Mouse (Mus musculus) midbrain, embryonic 14.5 days (tissue): ENCODE measurements around the gene Zdhhc6. TPM values are rescaled to one million over a fixed set of nuclear protein-coding genes. Genes with fewer than 3 reads are reported as not detected.

Experiments used
- ATAC-seq: fragments of 200-750 bp; cut with Nextera tagmentation; 2 replicates; pipeline ENCODE4 v1.8.0; 2017; ENCODE audit warnings: moderate number of reproducible peaks, moderate library complexity; ENCODE audit not compliant: low FRiP score, low TSS enrichment
- DNase-seq: peaks from one replicate; pipeline ENCODE4 v3.0.0-alpha.2; 2015
- H3K27ac ChIP-seq: fragments of 300-500 bp; sonication (generic); replicated peaks from 2 replicates; pipeline ENCODE4 v1.5.1; 2014; ENCODE audit warnings: mild to moderate bottlenecking, low read depth, low read length, moderate library complexity
- H3K27me3 ChIP-seq: fragments of 300-500 bp; sonication (generic); 2 replicates; pipeline ENCODE4 v1.6.1; 2014; ENCODE audit warnings: low read length, control low read depth, mixed read lengths; ENCODE audit not compliant: control insufficient read depth, insufficient read depth
- H3K36me3 ChIP-seq: fragments of 300-500 bp; sonication (generic); 2 replicates; pipeline ENCODE4 v1.6.1; 2014; ENCODE audit warnings: low read length, control low read depth; ENCODE audit not compliant: control insufficient read depth, insufficient read depth
- H3K4me1 ChIP-seq: fragments of 300-500 bp; sonication (generic); 2 replicates; pipeline ENCODE4 v1.6.1; 2014; ENCODE audit warnings: mild to moderate bottlenecking, antibody characterized with exemption, low read length, control low read depth; ENCODE audit not compliant: control insufficient read depth, insufficient read depth
- H3K4me2 ChIP-seq: fragments of 300-500 bp; sonication (generic); 2 replicates; pipeline ENCODE4 v1.6.1; 2014; ENCODE audit warnings: mild to moderate bottlenecking, low read length, moderate library complexity
- H3K4me3 ChIP-seq: fragments of 300-500 bp; sonication (generic); replicated peaks from 2 replicates; pipeline ENCODE4 v1.5.1; 2014; ENCODE audit warnings: low read depth, low read length
- H3K9ac ChIP-seq: fragments of 300-500 bp; sonication (generic); replicated peaks from 2 replicates; pipeline ENCODE4 v1.6.1; 2014; ENCODE audit warnings: mild to moderate bottlenecking, low read length, moderate library complexity
- H3K9me3 ChIP-seq: fragments of 300-500 bp; sonication (generic); 2 replicates; pipeline ENCODE4 v1.6.1; 2016; ENCODE audit warnings: low read length, control low read depth, mixed read lengths; ENCODE audit not compliant: control insufficient read depth
- WGBS: fragments of 180-500 bp; shearing (Covaris S2); extraction: QIAGEN DNeasy Blood & Tissue Kit; methylation state at CpG from one replicate; pipeline ENCODE4 v1.1.7; 2014; 5-methylcytosine and 5-hydroxymethylcytosine counted together
- polyA plus RNA-seq: library from polyadenylated mRNA; unstranded; fragments of >200 nt; fragmentation: Nextera tagmentation; extraction: Ambion mirVana; gene quantifications from 2 replicates; pipeline ENCODE4 v1.2.1, GENCODE M21; 2014

The Zdhhc6 gene
- polyA plus RNA-seq, 1 experiment from 2014 or later: 72.4 TPM

DNA sequence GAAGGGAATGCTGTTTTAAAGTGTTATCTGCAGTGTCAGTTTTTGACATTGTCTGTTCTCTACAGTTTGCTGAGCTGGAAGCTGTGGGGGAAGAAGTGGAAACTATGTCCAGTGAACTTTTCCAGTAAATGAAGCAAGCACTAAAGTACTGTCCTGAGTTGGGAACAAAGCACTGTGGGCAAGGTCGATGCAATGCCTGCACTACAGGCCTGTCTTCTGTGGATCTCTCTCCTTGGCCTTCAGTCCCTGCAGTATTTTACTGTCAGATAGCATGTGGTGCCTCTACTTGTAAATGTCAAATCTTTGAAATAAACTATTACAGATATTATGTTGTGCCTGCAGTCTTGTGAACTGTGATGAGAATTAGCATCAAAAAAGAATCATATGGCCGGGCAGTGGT, 19.5 kb downstream of the Zdhhc6 start:
- ATAC-seq: no peak
- 95% methylated on average over 2 of the region's 2 CpGs for WGBS
- no peak overlapping the region for H3K4me3 ChIP-seq
- DNase-seq: no peak
- peaks cover 47% of the 10 kb centered on the region for H3K36me3 ChIP-seq
- no peaks in the 10 kb centered on the region for H3K27me3 ChIP-seq
- H3K4me2 ChIP-seq: no peak overlapping the region
- H3K9me3 ChIP-seq: no peaks in the 10 kb centered on the region
- H3K27ac ChIP-seq: no peak overlapping the region
- no peaks in the 10 kb centered on the region for H3K4me1 ChIP-seq
- H3K9ac ChIP-seq: no peak overlapping the region

DNA sequence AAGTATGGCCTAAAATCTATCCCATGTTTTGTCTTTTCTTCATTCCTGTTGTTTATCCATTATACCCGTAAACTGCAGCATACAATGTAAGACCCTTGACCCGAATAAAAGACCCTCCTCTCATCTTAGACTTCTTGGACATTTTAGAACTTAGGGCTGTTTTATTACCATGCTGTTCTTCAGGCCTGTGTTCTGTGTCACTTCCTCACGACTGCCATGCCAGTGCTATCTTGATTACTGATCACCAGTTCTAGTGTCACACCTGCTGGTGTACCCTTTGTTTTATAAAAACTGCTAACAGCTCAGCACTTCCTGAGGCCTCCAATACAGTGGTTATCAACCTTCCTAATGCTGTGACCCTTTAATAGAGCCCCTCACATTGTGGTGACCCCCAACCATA, 20.3 kb downstream of the Zdhhc6 start:
- DNase-seq: no peak
- no peaks in the 10 kb centered on the region for H3K4me1 ChIP-seq
- no peak for ATAC-seq
- H3K4me3 ChIP-seq: no peak overlapping the region
- peaks cover 40% of the 10 kb centered on the region for H3K36me3 ChIP-seq
- no peaks in the 10 kb centered on the region for H3K27me3 ChIP-seq
- WGBS: 91% methylated on average over 3 of the region's 3 CpGs
- H3K9me3 ChIP-seq: no peaks in the 10 kb centered on the region
- H3K27ac ChIP-seq: no peak overlapping the region
- no peak overlapping the region for H3K9ac ChIP-seq
- H3K4me2 ChIP-seq: no peak overlapping the region

GRCm38 (mm10) chr19:55295075-55295474, 20.8 kb downstream of the Zdhhc6 start:
- WGBS: 96% methylated on average over 9 of the region's 9 CpGs
- Histone ChIP-seq H3K9me3 (no peaks in the 10 kb centered on the region), H3K27ac (no peak overlapping the region), H3K4me1 (no peaks in the 10 kb centered on the region), H3K36me3 (peaks cover 36% of the 10 kb centered on the region), H3K27me3 (no peaks in the 10 kb centered on the region), H3K4me2 (no peak overlapping the region), H3K9ac (no peak overlapping the region), H3K4me3 (no peak overlapping the region)
- ATAC-seq (no peak), DNase-seq (no peak)

GRCm38 (mm10) chr19:55293175-55293574, 22.7 kb downstream of the Zdhhc6 start:
- no peaks in the 10 kb centered on the region for H3K4me1 ChIP-seq
- no peak for DNase-seq
- 35% methylated on average over 4 of the region's 4 CpGs for WGBS
- H3K27ac ChIP-seq: no peak overlapping the region
- no peak overlapping the region for H3K4me2 ChIP-seq
- H3K27me3 ChIP-seq: no peaks in the 10 kb centered on the region
- ATAC-seq: no peak
- H3K9me3 ChIP-seq: no peaks in the 10 kb centered on the region
- H3K4me3 ChIP-seq: no peak overlapping the region
- H3K9ac ChIP-seq: no peak overlapping the region
- H3K36me3 ChIP-seq: peaks cover 23% of the 10 kb centered on the region

- WGBS: 90% methylated on average over 2 of the region's 2 CpGs
- ATAC-seq (no peak), DNase-seq (no peak)
- H3K4me1 ChIP-seq: no peaks in the 10 kb centered on the region
- no peak overlapping the region for H3K4me3 ChIP-seq
- H3K4me2 ChIP-seq: no peak overlapping the region
- H3K27me3 ChIP-seq: no peaks in the 10 kb centered on the region
- no peaks in the 10 kb centered on the region for H3K9me3 ChIP-seq
- no peak overlapping the region for H3K27ac ChIP-seq
- H3K36me3 ChIP-seq: peaks cover 15% of the 10 kb centered on the region
- H3K9ac ChIP-seq: no peak overlapping the region
These were observed 23.5 kb downstream of the Zdhhc6 start for GRCm38 (mm10) chr19:55292210-55292850.

- no peak for ATAC-seq
- Histone ChIP-seq H3K36me3 (peaks cover 4% of the 10 kb centered on the region; the same call in 1 of the 2 replicates), H3K9me3 (no peaks in the 10 kb centered on the region), H3K4me3 (no peak overlapping the region), H3K4me2 (no peak overlapping the region), H3K27me3 (no peaks in the 10 kb centered on the region), H3K9ac (no peak overlapping the region), H3K4me1 (no peaks in the 10 kb centered on the region), H3K27ac (no peak overlapping the region)
- DNase-seq: no peak
- 88% methylated on average over 2 of the region's 2 CpGs for WGBS
These were observed 25.1 kb downstream of the Zdhhc6 start for GRCm38 (mm10) chr19:55290621-55291270.

- Histone ChIP-seq H3K4me3 (no peak overlapping the region), H3K9me3 (no peaks in the 10 kb centered on the region), H3K4me2 (no peak overlapping the region), H3K9ac (no peak overlapping the region), H3K36me3 (no peaks in the 10 kb centered on the region; the same call in 1 of the 2 replicates), H3K4me1 (no peaks in the 10 kb centered on the region), H3K27me3 (no peaks in the 10 kb centered on the region), H3K27ac (no peak overlapping the region)
- ATAC-seq: no peak
- DNase-seq: no peak
These were observed 26.9 kb downstream of the Zdhhc6 start for GRCm38 (mm10) chr19:55288974-55289373.

GRCm38 (mm10) chr19:55286034-55286433, 29.8 kb downstream of the Zdhhc6 start:
- Histone ChIP-seq H3K9me3 (no peaks in the 10 kb centered on the region), H3K4me3 (no peak overlapping the region), H3K4me2 (no peak overlapping the region), H3K27ac (no peak overlapping the region), H3K4me1 (no peaks in the 10 kb centered on the region), H3K27me3 (no peaks in the 10 kb centered on the region), H3K36me3 (no peaks in the 10 kb centered on the region; the same call in 1 of the 2 replicates), H3K9ac (no peak overlapping the region)
- DNase-seq (no peak), ATAC-seq (no peak)
- WGBS: 88% methylated on average over 4 of the region's 4 CpGs

- no peak overlapping the region for H3K27ac ChIP-seq
- WGBS: 93% methylated on average over 4 of the region's 4 CpGs
- no peak overlapping the region for H3K9ac ChIP-seq
- no peak overlapping the region for H3K4me3 ChIP-seq
- no peak overlapping the region for H3K4me2 ChIP-seq
- ATAC-seq: no peak
- no peak for DNase-seq
- no peaks in the 10 kb centered on the region; the same call in 1 of the 2 replicates for H3K36me3 ChIP-seq
- no peaks in the 10 kb centered on the region for H3K9me3 ChIP-seq
- H3K4me1 ChIP-seq: no peaks in the 10 kb centered on the region
- H3K27me3 ChIP-seq: no peaks in the 10 kb centered on the region
These were observed 31.7 kb downstream of the Zdhhc6 start for GRCm38 (mm10) chr19:55284093-55284492.
